Mouse (Mus musculus): ENCODE results near the gene Col8a1. TPM values are rescaled to one million over a fixed set of nuclear protein-coding genes. Genes with fewer than 3 reads are reported as not detected.

Col8a1 gene
- polyA plus RNA-seq, 1 experiment from 2014 or later: 6.2 TPM

DNA sequence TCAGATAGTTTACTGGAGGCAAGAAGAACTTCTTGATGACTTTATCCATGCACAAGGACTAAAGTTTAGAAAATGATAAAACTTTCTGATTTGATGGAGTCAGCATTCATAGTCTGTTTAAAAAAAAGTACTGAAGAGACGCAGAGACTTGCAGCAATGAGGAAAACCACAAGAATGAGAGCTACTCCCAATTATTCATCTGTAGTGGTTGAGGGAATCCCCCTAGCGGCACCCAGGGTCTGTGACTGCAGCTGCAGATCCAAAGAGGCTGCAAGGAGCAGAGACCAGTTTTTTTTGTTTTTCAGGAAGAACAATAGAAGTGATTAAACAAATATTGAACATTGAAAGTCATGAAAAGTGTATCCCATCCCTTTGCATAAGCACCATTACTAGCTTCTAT, 4.0 kb downstream of the Col8a1 start:
- 62% methylated on average over 2 of the region's 2 CpGs for WGBS

DNA sequence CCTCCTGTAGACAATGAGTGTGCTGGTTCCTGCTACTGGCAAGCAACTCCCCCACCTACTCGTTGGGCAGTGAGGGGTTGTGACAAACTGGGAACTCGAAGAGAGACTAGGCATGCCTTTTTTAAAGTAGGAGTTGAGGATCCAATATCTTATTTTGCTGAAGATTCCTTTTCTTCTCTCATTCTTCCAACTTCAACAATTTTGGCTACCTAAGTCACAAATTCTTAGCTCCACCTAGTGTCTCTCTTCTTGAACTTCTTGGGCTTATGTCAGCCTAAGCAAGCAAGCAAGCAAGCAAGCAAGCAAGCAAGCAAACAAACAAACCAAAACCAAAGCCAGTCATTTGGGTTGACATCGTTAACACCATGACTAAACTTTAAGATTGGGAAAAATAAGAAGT, 6.4 kb downstream of the Col8a1 start:
- H3K4me3 ChIP-seq (replicated peaks; ENCODE audit: low read length): no peak overlapping the region
- H3K9ac ChIP-seq: no peak overlapping the region
- no peaks in the 10 kb centered on the region for H3K9me3 ChIP-seq (ENCODE audit: control insufficient read depth, low read length)
- WGBS: 84% methylated on average over 3 of the region's 3 CpGs
- no peak overlapping the region for H3K4me2 ChIP-seq (replicated peaks)
- H3K27me3 ChIP-seq (ENCODE audit: control insufficient read depth, insufficient read depth, low read length): no peaks in the 10 kb centered on the region
- no peaks in the 10 kb centered on the region for H3K4me1 ChIP-seq (replicated peaks; ENCODE audit: control insufficient read depth, insufficient read depth, low read length)
- DNase-seq (ENCODE audit: low spot score) (peak; percentile 26), ATAC-seq (ENCODE audit: low FRiP score) (no peak)
- no peaks in the 10 kb centered on the region for H3K36me3 ChIP-seq (replicated peaks; ENCODE audit: control insufficient read depth, insufficient read depth)
- H3K27ac ChIP-seq: no peak overlapping the region

More for the DNA sequence above, 4.0 kb downstream of the Col8a1 start:
- ATAC-seq (ENCODE audit: low FRiP score) (no peak), DNase-seq (ENCODE audit: low spot score) (no peak)
- H3K27ac ChIP-seq: no peak overlapping the region
- peaks cover 8% of the 10 kb centered on the region; the same call in 1 of the 2 replicates for H3K4me1 ChIP-seq (replicated peaks; ENCODE audit: control insufficient read depth, insufficient read depth, low read length)
- H3K36me3 ChIP-seq (replicated peaks; ENCODE audit: control insufficient read depth, insufficient read depth): no peaks in the 10 kb centered on the region
- H3K4me3 ChIP-seq (replicated peaks; ENCODE audit: low read length): no peak overlapping the region
- H3K27me3 ChIP-seq (ENCODE audit: control insufficient read depth, insufficient read depth, low read length): no peaks in the 10 kb centered on the region
- no peaks in the 10 kb centered on the region for H3K9me3 ChIP-seq (ENCODE audit: control insufficient read depth, low read length)
- no peak overlapping the region for H3K9ac ChIP-seq
- no peak overlapping the region for H3K4me2 ChIP-seq (replicated peaks)

DNA sequence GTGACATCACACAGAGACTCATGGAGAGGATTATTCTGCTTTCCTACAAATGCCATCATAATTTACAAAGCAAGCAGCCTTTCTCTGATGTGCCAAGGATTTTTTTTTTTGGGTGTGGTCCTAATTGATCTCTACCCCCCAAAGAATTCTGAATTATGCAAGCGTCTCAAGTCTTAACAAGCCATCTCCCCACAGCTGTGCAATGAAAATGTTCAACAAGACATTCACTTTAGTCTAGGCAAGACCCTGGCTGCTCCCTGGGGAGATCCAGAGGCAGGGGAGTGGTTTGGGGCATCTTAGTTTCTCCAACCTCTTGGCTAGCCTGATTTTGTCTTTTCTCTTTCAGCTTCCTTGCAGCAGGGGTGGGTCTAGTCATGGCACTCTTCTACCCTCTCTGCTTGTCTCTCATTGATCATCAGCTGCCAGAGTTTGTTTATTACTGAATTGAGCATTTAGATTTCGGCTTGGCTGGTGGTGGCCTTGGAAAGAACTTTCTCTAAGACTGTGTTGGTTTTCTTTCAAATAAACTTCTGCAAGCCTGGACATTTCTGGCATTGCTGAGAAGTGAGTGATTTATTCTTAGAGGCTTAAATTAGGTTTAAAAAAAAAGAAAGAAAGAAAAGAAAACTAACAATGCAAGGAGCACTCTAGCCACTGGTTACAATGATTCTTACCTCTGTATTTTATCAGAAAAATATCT, 7.0 kb downstream of the Col8a1 start:
- WGBS: 75% methylated on average over 2 of the region's 2 CpGs
- no peaks in the 10 kb centered on the region for H3K27me3 ChIP-seq (ENCODE audit: control insufficient read depth, insufficient read depth, low read length)
- H3K4me3 ChIP-seq (replicated peaks; ENCODE audit: low read length): no peak overlapping the region
- ATAC-seq (ENCODE audit: low FRiP score) (no peak), DNase-seq (ENCODE audit: low spot score) (no peak)
- H3K9me3 ChIP-seq (ENCODE audit: control insufficient read depth, low read length): no peaks in the 10 kb centered on the region
- no peak overlapping the region for H3K27ac ChIP-seq
- no peaks in the 10 kb centered on the region for H3K4me1 ChIP-seq (replicated peaks; ENCODE audit: control insufficient read depth, insufficient read depth, low read length)
- no peaks in the 10 kb centered on the region for H3K36me3 ChIP-seq (replicated peaks; ENCODE audit: control insufficient read depth, insufficient read depth)
- no peak overlapping the region for H3K9ac ChIP-seq
- no peak overlapping the region for H3K4me2 ChIP-seq (replicated peaks)

DNA sequence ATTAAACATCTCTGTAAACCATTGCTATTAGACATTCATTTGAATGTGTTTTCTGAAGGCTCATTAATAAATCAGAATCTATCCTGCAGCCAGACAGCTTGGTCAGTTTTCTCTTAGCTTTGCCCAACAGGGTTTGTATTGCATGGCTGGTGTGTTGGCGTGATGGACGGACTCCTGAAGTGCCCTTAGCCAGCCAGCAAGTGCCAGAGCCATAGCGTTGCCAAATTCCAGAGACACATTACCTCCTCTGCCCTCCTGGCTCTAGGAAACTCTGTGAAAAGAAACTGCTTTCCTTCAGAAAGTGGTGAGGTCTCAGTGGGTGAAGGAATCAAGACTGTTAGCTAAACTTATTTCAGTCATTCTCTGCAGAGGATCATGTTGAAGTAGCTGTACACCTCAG, 14.4 kb downstream of the Col8a1 start:
- H3K9me3 ChIP-seq (ENCODE audit: control insufficient read depth, low read length): no peaks in the 10 kb centered on the region
- H3K27ac ChIP-seq: no peak overlapping the region
- WGBS: 91% methylated on average over 3 of the region's 3 CpGs
- no peak overlapping the region for H3K4me2 ChIP-seq (replicated peaks)
- no peak overlapping the region for H3K9ac ChIP-seq
- ATAC-seq (ENCODE audit: low FRiP score) (no peak), DNase-seq (ENCODE audit: low spot score) (no peak)
- no peaks in the 10 kb centered on the region for H3K36me3 ChIP-seq (replicated peaks; ENCODE audit: control insufficient read depth, insufficient read depth)
- no peaks in the 10 kb centered on the region for H3K27me3 ChIP-seq (ENCODE audit: control insufficient read depth, insufficient read depth, low read length)
- no peak overlapping the region for H3K4me3 ChIP-seq (replicated peaks; ENCODE audit: low read length)
- H3K4me1 ChIP-seq (replicated peaks; ENCODE audit: control insufficient read depth, insufficient read depth, low read length): no peaks in the 10 kb centered on the region

DNA sequence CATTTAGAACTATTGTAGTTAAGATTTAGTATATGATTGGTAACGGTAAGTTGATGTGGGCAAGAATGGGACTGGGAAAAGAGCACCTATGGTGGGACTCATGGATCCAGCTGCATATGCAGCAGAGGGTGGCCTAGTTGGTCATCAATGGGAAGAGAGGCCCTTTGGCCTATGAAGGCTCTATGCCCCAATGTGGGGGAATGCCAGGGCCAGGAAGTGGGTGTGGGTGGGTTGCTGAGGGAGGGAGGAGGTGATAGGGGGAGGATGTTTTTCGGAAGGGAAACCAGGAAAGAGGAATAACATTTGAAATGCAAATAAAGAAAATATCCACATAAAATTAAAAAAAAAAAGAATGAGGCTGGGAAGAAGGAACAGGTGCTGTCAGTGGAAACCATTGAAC, 19.6 kb downstream of the Col8a1 start:
- WGBS: 93% methylated on average over 2 of the region's 2 CpGs

DNA sequence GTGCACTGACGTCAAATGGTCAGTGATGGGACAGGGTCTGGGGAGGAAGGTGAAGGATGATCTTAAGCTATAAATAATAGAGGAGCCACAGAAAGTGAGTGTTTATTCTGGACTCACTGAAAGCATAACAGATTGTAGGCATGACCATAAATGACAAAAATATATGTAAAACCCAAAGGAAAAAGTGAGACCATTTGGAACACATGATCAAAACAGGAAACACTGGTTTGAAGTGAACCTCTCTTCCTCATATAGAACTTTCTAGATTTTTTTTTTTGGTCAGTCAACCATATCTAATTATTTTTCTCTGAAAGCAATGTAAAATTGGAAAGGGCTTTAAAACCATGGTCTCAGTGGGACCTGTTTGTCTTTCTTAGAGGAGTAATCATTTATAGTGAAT, 21.0 kb downstream of the Col8a1 start:
- ATAC-seq (ENCODE audit: low FRiP score) (no peak), DNase-seq (ENCODE audit: low spot score) (no peak)
- no peak overlapping the region for H3K9ac ChIP-seq
- H3K27me3 ChIP-seq (ENCODE audit: control insufficient read depth, insufficient read depth, low read length): no peaks in the 10 kb centered on the region
- WGBS: 88% methylated on average over 1 of the region's 1 CpGs
- no peaks in the 10 kb centered on the region for H3K36me3 ChIP-seq (replicated peaks; ENCODE audit: control insufficient read depth, insufficient read depth)
- no peak overlapping the region for H3K4me3 ChIP-seq (replicated peaks; ENCODE audit: low read length)
- H3K4me2 ChIP-seq (replicated peaks): no peak overlapping the region
- H3K27ac ChIP-seq: no peak overlapping the region
- H3K4me1 ChIP-seq (replicated peaks; ENCODE audit: control insufficient read depth, insufficient read depth, low read length): no peaks in the 10 kb centered on the region
- no peaks in the 10 kb centered on the region for H3K9me3 ChIP-seq (ENCODE audit: control insufficient read depth, low read length)

More for the DNA sequence above, 19.6 kb downstream of the Col8a1 start:
- no peak overlapping the region for H3K4me3 ChIP-seq (replicated peaks; ENCODE audit: low read length)
- H3K4me1 ChIP-seq (replicated peaks; ENCODE audit: control insufficient read depth, insufficient read depth, low read length): no peaks in the 10 kb centered on the region
- no peaks in the 10 kb centered on the region for H3K9me3 ChIP-seq (ENCODE audit: control insufficient read depth, low read length)
- DNase-seq (ENCODE audit: low spot score) (no peak), ATAC-seq (ENCODE audit: low FRiP score) (no peak)
- no peak overlapping the region for H3K9ac ChIP-seq
- no peak overlapping the region for H3K27ac ChIP-seq
- H3K27me3 ChIP-seq (ENCODE audit: control insufficient read depth, insufficient read depth, low read length): no peaks in the 10 kb centered on the region
- H3K4me2 ChIP-seq (replicated peaks): no peak overlapping the region
- no peaks in the 10 kb centered on the region for H3K36me3 ChIP-seq (replicated peaks; ENCODE audit: control insufficient read depth, insufficient read depth)

DNA sequence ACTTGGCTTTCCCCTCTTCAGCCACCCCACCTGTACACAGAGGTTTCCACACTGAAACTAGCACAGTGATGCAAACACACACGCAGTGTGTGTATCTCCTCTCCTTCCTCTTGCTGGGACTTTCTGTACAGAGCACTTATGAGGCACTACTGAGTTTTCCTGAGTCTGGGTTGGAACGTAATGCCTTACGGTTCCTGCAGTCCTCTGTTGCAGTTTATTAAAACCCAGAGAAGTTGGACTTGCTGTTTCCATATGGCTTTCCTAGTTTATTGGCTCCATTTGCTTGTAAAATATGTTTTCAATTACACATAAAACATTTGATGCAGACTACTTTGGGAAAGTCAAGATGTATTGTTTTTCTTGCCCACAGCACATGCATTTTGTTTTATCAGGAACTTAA, 21.4 kb downstream of the Col8a1 start:
- Histone ChIP-seq H3K27me3 (ENCODE audit: control insufficient read depth, insufficient read depth, low read length) (no peaks in the 10 kb centered on the region), H3K9ac (no peak overlapping the region), H3K36me3 (replicated peaks; ENCODE audit: control insufficient read depth, insufficient read depth) (no peaks in the 10 kb centered on the region), H3K4me2 (replicated peaks) (no peak overlapping the region), H3K4me1 (replicated peaks; ENCODE audit: control insufficient read depth, insufficient read depth, low read length) (no peaks in the 10 kb centered on the region), H3K9me3 (ENCODE audit: control insufficient read depth, low read length) (no peaks in the 10 kb centered on the region), H3K4me3 (replicated peaks; ENCODE audit: low read length) (no peak overlapping the region), H3K27ac (no peak overlapping the region)
- 93% methylated on average over 3 of the region's 3 CpGs for WGBS
- no peak for DNase-seq (ENCODE audit: low spot score)
- ATAC-seq (ENCODE audit: low FRiP score): no peak

DNA sequence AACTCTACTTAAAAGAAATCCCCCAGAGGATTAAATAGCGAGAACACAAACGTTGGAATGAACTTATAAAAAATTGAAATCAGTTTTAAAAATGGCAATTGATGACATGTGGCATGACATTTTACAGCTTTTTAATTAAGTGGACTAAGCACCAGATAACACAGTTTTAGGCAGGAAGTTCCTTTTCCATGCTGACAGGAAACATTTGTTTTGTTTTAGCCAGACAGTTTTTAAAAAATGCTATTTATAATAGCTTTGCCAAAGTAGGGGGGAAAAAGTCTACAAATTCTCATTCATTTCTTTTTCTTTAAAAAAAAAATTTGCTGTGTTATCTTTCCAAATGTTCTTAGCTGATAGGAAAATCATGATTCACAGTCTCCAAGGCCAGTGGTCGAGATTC, 29.6 kb downstream of the Col8a1 start:
- Histone ChIP-seq H3K4me3 (replicated peaks; ENCODE audit: low read length) (no peak overlapping the region), H3K27me3 (ENCODE audit: control insufficient read depth, insufficient read depth, low read length) (no peaks in the 10 kb centered on the region), H3K4me2 (replicated peaks) (no peak overlapping the region), H3K9me3 (ENCODE audit: control insufficient read depth, low read length) (no peaks in the 10 kb centered on the region), H3K4me1 (replicated peaks; ENCODE audit: control insufficient read depth, insufficient read depth, low read length) (no peaks in the 10 kb centered on the region), H3K27ac (no peak overlapping the region), H3K36me3 (replicated peaks; ENCODE audit: control insufficient read depth, insufficient read depth) (no peaks in the 10 kb centered on the region), H3K9ac (no peak overlapping the region)
- DNase-seq (ENCODE audit: low spot score) (no peak), ATAC-seq (ENCODE audit: low FRiP score) (no peak)
- 76% methylated on average over 3 of the region's 3 CpGs for WGBS

DNA sequence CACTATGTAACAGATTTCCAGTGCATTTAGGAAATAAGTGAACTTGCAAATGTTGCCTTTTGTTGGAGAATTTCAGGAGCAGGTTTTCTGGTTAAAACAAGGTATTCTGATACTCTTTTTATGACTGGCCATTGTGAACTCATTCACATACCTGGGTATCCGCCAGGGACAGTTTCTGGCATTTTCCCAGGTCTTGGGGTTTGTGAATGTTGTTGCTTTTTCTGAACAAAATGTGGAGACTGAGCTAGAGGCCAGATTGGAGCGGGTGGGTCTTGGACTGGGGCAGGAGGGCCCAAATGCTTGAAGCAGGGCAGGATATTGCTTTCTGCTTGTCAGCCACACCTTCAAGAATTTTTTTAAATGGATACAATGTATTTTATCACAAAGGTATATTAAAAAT, 35.6 kb downstream of the Col8a1 start:
- H3K4me3 ChIP-seq (replicated peaks; ENCODE audit: low read length): no peak overlapping the region
- DNase-seq (ENCODE audit: low spot score) (no peak), ATAC-seq (ENCODE audit: low FRiP score) (no peak)
- no peaks in the 10 kb centered on the region for H3K27me3 ChIP-seq (ENCODE audit: control insufficient read depth, insufficient read depth, low read length)
- H3K36me3 ChIP-seq (replicated peaks; ENCODE audit: control insufficient read depth, insufficient read depth): no peaks in the 10 kb centered on the region
- 84% methylated on average over 2 of the region's 2 CpGs for WGBS
- H3K27ac ChIP-seq: no peak overlapping the region
- H3K4me1 ChIP-seq (replicated peaks; ENCODE audit: control insufficient read depth, insufficient read depth, low read length): no peaks in the 10 kb centered on the region
- no peak overlapping the region for H3K4me2 ChIP-seq (replicated peaks)
- H3K9ac ChIP-seq: no peak overlapping the region
- no peaks in the 10 kb centered on the region for H3K9me3 ChIP-seq (ENCODE audit: control insufficient read depth, low read length)

DNA sequence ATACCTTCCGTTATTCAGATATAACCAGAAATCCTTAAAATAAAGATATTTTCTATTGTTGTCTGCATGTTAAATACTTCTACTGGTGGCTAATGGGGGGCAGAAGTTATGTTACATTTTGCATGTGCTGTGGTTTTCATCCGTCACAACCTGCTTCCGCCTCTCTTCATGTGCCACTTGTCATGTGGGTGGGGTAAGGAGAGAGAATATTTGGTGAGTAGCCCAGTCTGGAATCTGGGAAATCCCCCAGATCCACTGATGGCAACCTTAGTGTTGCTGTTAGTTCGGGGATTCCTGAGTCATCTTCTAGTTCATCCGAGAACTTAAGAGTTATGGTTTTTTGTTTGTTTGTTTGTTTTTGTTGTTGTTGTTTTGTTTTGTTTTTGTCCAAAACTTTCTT, 55.8 kb downstream of the Col8a1 start:
- H3K9me3 ChIP-seq (ENCODE audit: control insufficient read depth, low read length): no peaks in the 10 kb centered on the region
- no peak overlapping the region for H3K4me3 ChIP-seq (replicated peaks; ENCODE audit: low read length)
- DNase-seq (ENCODE audit: low spot score): no peak
- H3K4me1 ChIP-seq (replicated peaks; ENCODE audit: control insufficient read depth, insufficient read depth, low read length): no peaks in the 10 kb centered on the region
- WGBS: 95% methylated on average over 5 of the region's 5 CpGs
- no peak overlapping the region for H3K27ac ChIP-seq
- ATAC-seq (ENCODE audit: low FRiP score): no peak
- no peak overlapping the region for H3K4me2 ChIP-seq (replicated peaks)
- no peak overlapping the region for H3K9ac ChIP-seq
- no peaks in the 10 kb centered on the region for H3K36me3 ChIP-seq (replicated peaks; ENCODE audit: control insufficient read depth, insufficient read depth)
- no peaks in the 10 kb centered on the region for H3K27me3 ChIP-seq (ENCODE audit: control insufficient read depth, insufficient read depth, low read length)

Measured in hindbrain, embryonic 14.5 days (tissue).